Mouse (Mus musculus) stomach, embryonic 16.5 days (tissue): ENCODE results near the gene Armc5. TPM values are rescaled to one million over a fixed set of nuclear protein-coding genes. Genes with fewer than 3 reads are reported as not detected.

ENCODE experiments used
- ATAC-seq: fragments of 200-750 bp; cut with Nextera tagmentation; 2 replicates; pipeline ENCODE4 v1.8.0; 2017; ENCODE audit warnings: moderate number of reproducible peaks, moderate TSS enrichment; ENCODE audit not compliant: insufficient read depth, low FRiP score
- H3K27ac ChIP-seq: fragments of 300-500 bp; sonication (generic); 2 replicates; pipeline ENCODE4 v1.5.1; 2014; ENCODE audit warnings: low read length
- H3K27me3 ChIP-seq: fragments of 300-500 bp; sonication (generic); 2 replicates; pipeline ENCODE4 v1.6.1; 2014; ENCODE audit warnings: low read length, control low read depth, mixed read lengths; ENCODE audit not compliant: control insufficient read depth, insufficient read depth
- H3K36me3 ChIP-seq: fragments of 300-500 bp; sonication (generic); 2 replicates; pipeline ENCODE4 v1.6.1; 2014; ENCODE audit warnings: low read length; ENCODE audit not compliant: control insufficient read depth, insufficient read depth
- H3K4me1 ChIP-seq: fragments of 300-500 bp; sonication (generic); 2 replicates; pipeline ENCODE4 v1.6.1; 2014; ENCODE audit warnings: low read length, control low read depth, mixed read lengths; ENCODE audit not compliant: control insufficient read depth, insufficient read depth
- H3K4me2 ChIP-seq: fragments of 300-500 bp; sonication (generic); 2 replicates; pipeline ENCODE4 v1.6.1; 2014; ENCODE audit warnings: low read depth, low read length, mixed read lengths
- H3K4me3 ChIP-seq: fragments of 300-500 bp; sonication (generic); replicated peaks from 2 replicates; pipeline ENCODE4 v1.5.1; 2014; ENCODE audit warnings: mild to moderate bottlenecking, low read length
- H3K9ac ChIP-seq: fragments of 300-500 bp; sonication (generic); 2 replicates; pipeline ENCODE4 v1.6.1; 2014; ENCODE audit warnings: low read length
- H3K9me3 ChIP-seq: fragments of 300-500 bp; sonication (generic); replicated peaks from 2 replicates; pipeline ENCODE4 v1.6.1; 2016; ENCODE audit warnings: low read length, control low read depth; ENCODE audit not compliant: control insufficient read depth
- WGBS: fragments of 180-500 bp; shearing (Covaris S2); extraction: QIAGEN DNeasy Blood & Tissue Kit; methylation state at CpG from one replicate; pipeline ENCODE4 v1.1.7; 2014; 5-methylcytosine and 5-hydroxymethylcytosine counted together
- polyA plus RNA-seq: library from polyadenylated mRNA; unstranded; fragments of >200 nt; fragmentation: Nextera tagmentation; extraction: Ambion mirVana; gene quantifications from 2 replicates; pipeline ENCODE4 v1.2.1, GENCODE M21; 2015

Gene Armc5
- polyA plus RNA-seq, 1 experiment from 2014 or later, result 14.0 TPM

GRCm38 (mm10) chr7:128242331-128242730 lies 5.2 kb downstream of the Armc5 start:
- no peaks in the 10 kb centered on the region for H3K9me3 ChIP-seq
- H3K4me3 ChIP-seq, result no peak overlapping the region
- H3K4me2 ChIP-seq, result no peak overlapping the region
- no peak overlapping the region for H3K27ac ChIP-seq
- H3K36me3 ChIP-seq, result peaks cover 21% of the 10 kb centered on the region
- H3K4me1 ChIP-seq, result peaks cover 10% of the 10 kb centered on the region
- 93% methylated on average over 16 of the region's 16 CpGs for WGBS
- H3K9ac ChIP-seq, result no peak overlapping the region
- ATAC-seq, result no peak
- no peaks in the 10 kb centered on the region for H3K27me3 ChIP-seq

GRCm38 (mm10) chr7:128243921-128244320 lies 6.8 kb downstream of the Armc5 start:
- Histone ChIP-seq H3K4me2 (no peak overlapping the region), H3K27ac (no peak overlapping the region), H3K4me3 (no peak overlapping the region), H3K9me3 (no peaks in the 10 kb centered on the region), H3K4me1 (peaks cover 10% of the 10 kb centered on the region), H3K27me3 (no peaks in the 10 kb centered on the region), H3K9ac (peak overlapping the region; percentile 3; the same call in 1 of the 2 replicates), H3K36me3 (peaks cover 21% of the 10 kb centered on the region)
- no peak for ATAC-seq
- WGBS, result 58% methylated on average over 10 of the region's 10 CpGs

GRCm38 (mm10) chr7:128244410-128245025 lies 7.4 kb downstream of the Armc5 start:
- Histone ChIP-seq H3K4me1 (peaks cover 10% of the 10 kb centered on the region), H3K9ac (peak overlapping the region; percentile 3; the same call in 1 of the 2 replicates), H3K9me3 (no peaks in the 10 kb centered on the region), H3K27ac (no peak overlapping the region), H3K4me3 (no peak overlapping the region), H3K4me2 (no peak overlapping the region), H3K27me3 (no peaks in the 10 kb centered on the region), H3K36me3 (peaks cover 21% of the 10 kb centered on the region)
- ATAC-seq, result no peak
- 92% methylated on average over 18 of the region's 18 CpGs for WGBS

GRCm38 (mm10) chr7:128245547-128245946 lies 8.4 kb downstream of the Armc5 start:
- ATAC-seq, result no peak
- no peaks in the 10 kb centered on the region for H3K27me3 ChIP-seq
- 82% methylated on average over 4 of the region's 4 CpGs for WGBS
- no peaks in the 10 kb centered on the region for H3K9me3 ChIP-seq
- H3K9ac ChIP-seq, result peak overlapping the region; percentile 21; the same call in 1 of the 2 replicates
- no peak overlapping the region for H3K4me3 ChIP-seq
- peak overlapping the region; percentile 99 for H3K27ac ChIP-seq
- peaks cover 20% of the 10 kb centered on the region for H3K36me3 ChIP-seq
- H3K4me2 ChIP-seq, result peak overlapping the region; percentile 83; the same call in 1 of the 2 replicates
- peaks cover 16% of the 10 kb centered on the region for H3K4me1 ChIP-seq

GRCm38 (mm10) chr7:128246496-128247391 lies 9.6 kb downstream of the Armc5 start, which contains the start of gene Tgfb1i1:
Tgfb1i1 (plus strand) TSS chr7:128246812.
- H3K4me3 ChIP-seq, result peak within 1 kb of the TSS; percentile 76
- WGBS, result 3% methylated on average over 25 of the region's 30 CpGs
- no peaks in the 10 kb centered on the region for H3K9me3 ChIP-seq
- peaks cover 16% of the 10 kb centered on the region for H3K4me1 ChIP-seq
- peak; percentile 92 for ATAC-seq
- H3K4me2 ChIP-seq, result peak within 1 kb of the TSS; percentile 83
- peak within 1 kb of the TSS; percentile 95 for H3K9ac ChIP-seq
- H3K27ac ChIP-seq, result peak within 1 kb of the TSS; percentile 99
- H3K36me3 ChIP-seq, result peaks cover 17% of the 10 kb centered on the region
- H3K27me3 ChIP-seq, result no peaks in the 10 kb centered on the region

GRCm38 (mm10) chr7:128247443-128247842 lies 10.3 kb downstream of the Armc5 start:
- WGBS, result 1% methylated on average over 13 of the region's 13 CpGs

GRCm38 (mm10) chr7:128248081-128249042 lies 11.2 kb downstream of the Armc5 start:
- H3K36me3 ChIP-seq, result peaks cover 15% of the 10 kb centered on the region
- peak overlapping the region; percentile 76 for H3K4me3 ChIP-seq
- H3K27me3 ChIP-seq, result no peaks in the 10 kb centered on the region
- peak overlapping the region; percentile 83 for H3K4me2 ChIP-seq
- H3K27ac ChIP-seq, result peak overlapping the region; percentile 52
- H3K4me1 ChIP-seq, result peaks cover 19% of the 10 kb centered on the region
- peak overlapping the region; percentile 95 for H3K9ac ChIP-seq
- H3K9me3 ChIP-seq, result no peaks in the 10 kb centered on the region
- no peak for ATAC-seq
- 73% methylated on average over 10 of the region's 10 CpGs for WGBS

More at GRCm38 (mm10) chr7:128247443-128247842, 10.3 kb downstream of the Armc5 start:
- Histone ChIP-seq H3K9me3 (no peaks in the 10 kb centered on the region), H3K4me3 (peak overlapping the region; percentile 76), H3K27me3 (no peaks in the 10 kb centered on the region), H3K36me3 (peaks cover 17% of the 10 kb centered on the region), H3K9ac (peak overlapping the region; percentile 95), H3K27ac (peak overlapping the region; percentile 99), H3K4me1 (peaks cover 16% of the 10 kb centered on the region), H3K4me2 (peak overlapping the region; percentile 83)
- peak; percentile 65 for ATAC-seq

- peak overlapping the region; percentile 41 for H3K9ac ChIP-seq
- H3K4me3 ChIP-seq, result peak overlapping the region; percentile 23
- no peaks in the 10 kb centered on the region for H3K9me3 ChIP-seq
- no peak for ATAC-seq
- no peaks in the 10 kb centered on the region for H3K27me3 ChIP-seq
- H3K4me1 ChIP-seq, result peaks cover 19% of the 10 kb centered on the region
- 76% methylated on average over 5 of the region's 5 CpGs for WGBS
- H3K4me2 ChIP-seq, result peak overlapping the region; percentile 37
- peaks cover 12% of the 10 kb centered on the region; the same call in 1 of the 2 replicates for H3K36me3 ChIP-seq
- H3K27ac ChIP-seq, result 0 out of 2 replicates have a peak overlapping the region, but pooled peaks have one; percentile 21
These were observed 12.9 kb downstream of the Armc5 start for GRCm38 (mm10) chr7:128249998-128250397.
